Mouse (Mus musculus) erythroid progenitor cell, adult 5-6 weeks (primary cell): ENCODE measurements around the gene Nr3c2. TPM values are rescaled to one million over a fixed set of nuclear protein-coding genes. Genes with fewer than 3 reads are reported as not detected.

ENCODE experiments used
- ATAC-seq: replicated peaks from 2 replicates; pipeline ENCODE4 v1.8.0; 2016; ENCODE audit warnings: moderate number of reproducible peaks, mild to moderate bottlenecking, moderate TSS enrichment, inconsistent platforms; ENCODE audit not compliant: poor library complexity, low FRiP score, severe bottlenecking
- total RNA-seq, 2 experiments: library from RNA; stranded (forward) in 1 of 2; stranded (reverse) in 1 of 2; fragments of 150-400 nt in 1 of 2; fragments of 186-747, 209-891 nt in 1 of 2; gene quantifications; 2 replicates each; pipeline versions ENCODE4 v1.2.3 to v1.2.4; 2015 to 2017; ENCODE audit warnings: low replicate concordance in 2 of 2

The Nr3c2 gene
- total RNA-seq, 2 experiments from 2014 or later, result not detected

- ATAC-seq, result no peak
Measured at GRCm38 (mm10) chr8:77145285-77145684, 246.0 kb downstream of the Nr3c2 start.

- ATAC-seq, result no peak
Measured at GRCm38 (mm10) chr8:77154496-77154895, 255.3 kb downstream of the Nr3c2 start.

DNA sequence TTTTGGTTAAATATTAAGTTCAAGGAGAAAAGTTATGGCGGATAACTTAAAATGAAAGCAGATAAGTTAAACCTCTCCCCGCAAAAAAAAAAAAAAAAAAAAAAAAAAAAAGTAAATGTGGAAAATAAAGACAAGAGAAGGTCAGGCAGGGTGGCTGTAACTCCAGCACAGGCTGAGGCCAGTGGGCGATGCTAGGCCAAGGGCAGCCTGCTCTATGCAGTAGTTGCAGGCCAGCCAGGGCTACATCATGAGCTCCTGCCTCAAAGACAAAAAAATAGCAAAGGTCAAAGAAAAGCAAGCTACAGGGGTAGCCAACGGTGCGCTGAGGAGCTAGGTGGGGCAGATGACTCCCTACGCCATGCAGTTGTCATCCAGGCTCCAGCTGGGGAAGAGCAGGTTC lies 270.1 kb downstream of the Nr3c2 start:
- no peak for ATAC-seq

DNA sequence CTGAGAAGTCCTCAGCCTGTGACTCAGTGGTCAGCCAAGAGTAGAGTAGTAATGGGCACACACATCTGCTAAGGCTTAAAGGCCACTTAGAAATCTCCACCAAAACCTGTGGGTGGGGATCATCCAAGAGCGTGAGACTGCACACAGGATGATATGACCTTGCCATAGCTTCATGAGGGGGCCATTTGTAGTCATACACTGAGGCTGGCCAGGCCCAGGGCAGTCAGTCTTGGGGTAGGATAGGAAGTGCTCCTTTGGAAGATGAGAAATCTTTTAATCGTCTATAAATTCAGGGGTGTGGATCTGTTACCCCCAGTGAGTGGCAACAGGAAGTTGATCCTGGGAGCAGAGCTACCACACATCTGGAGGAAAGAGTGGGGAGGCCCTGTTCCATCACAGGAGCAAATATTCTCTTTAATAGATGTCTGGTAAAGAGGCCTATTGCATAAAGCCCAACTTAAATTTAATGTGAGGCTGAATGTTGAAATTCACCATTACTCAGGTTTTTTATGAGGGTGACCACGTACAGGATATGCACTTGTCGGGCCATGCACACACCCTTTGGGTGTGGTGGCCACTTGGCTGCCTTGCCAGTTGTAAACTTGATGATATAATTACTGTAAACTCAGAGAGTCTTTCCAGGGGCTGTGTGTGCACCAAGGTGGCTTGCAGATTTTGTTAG lies 270.7 kb downstream of the Nr3c2 start:
- no peak for ATAC-seq

GRCm38 (mm10) chr8:77170439-77170759 lies 271.2 kb downstream of the Nr3c2 start:
- ATAC-seq, result no peak

DNA sequence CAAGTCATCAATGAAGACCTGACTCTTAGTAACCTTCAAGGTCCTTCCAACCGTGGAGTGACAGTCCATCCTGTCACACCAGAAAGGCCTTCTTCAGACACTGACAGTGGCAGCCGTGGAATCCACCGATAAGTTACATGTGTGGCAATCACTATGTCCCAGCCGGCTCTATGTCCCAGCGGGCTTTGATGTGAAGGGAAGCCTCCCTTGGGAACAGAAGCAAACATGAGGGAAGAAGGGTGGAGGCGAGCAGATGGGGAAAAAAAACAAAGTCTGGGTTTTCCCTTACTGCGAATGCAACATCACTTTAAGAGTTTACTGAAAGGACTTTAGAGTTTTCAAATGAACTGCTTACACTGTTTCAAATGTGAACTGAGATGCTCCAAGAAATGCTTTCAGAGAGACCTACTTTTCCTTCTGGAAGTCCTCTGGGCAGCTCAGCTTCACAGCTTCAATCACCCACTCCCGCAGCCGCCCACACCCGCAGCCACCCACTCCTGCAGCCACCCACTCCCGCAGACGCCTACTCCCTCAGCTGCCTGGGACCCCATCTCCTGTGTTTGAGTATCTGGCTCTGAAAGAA lies 273.9 kb downstream of the Nr3c2 start:
- no peak for ATAC-seq

DNA sequence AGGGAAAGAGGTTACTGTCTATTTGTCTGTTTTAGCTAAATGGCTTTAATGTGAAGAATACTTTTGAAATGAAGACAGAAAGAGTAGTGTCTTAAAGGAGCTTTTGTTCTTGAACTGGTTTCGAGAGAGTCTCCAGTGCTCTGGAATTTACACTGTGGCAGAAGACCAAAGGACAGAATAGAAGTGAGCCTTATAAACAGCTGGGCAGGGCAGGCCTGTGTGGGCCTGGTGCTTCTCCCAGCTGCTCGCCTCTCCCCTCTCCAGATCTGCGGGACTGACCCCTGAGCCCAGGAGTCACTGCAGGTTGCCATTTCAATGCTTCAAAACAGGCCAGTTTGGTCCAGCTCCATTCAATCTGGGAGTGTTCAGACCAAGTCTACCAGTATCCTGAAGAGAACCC lies 274.5 kb downstream of the Nr3c2 start:
- ATAC-seq, result no peak

- ATAC-seq, result no peak
Measured at GRCm38 (mm10) chr8:77175471-77175870, 276.2 kb downstream of the Nr3c2 start.

DNA sequence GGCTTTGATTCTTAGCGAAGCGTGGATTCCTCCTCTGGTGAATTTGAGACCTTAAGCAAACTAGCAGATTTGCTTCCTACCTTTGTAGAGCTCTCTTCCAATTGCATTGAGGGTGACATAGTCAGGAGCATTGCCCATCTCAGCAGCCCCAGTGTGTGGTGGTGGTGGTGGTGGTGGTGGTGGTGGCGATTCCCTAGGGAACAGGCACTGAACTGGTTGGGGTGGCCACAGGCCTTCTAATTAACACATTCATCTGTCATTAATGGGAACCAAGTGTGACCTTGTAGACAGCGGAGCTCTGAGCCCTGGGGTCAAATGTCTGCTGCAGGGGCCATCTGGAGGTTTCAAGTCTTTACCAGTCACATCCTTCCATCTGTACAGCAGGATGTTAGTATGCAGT lies 277.1 kb downstream of the Nr3c2 start:
- no peak for ATAC-seq

DNA sequence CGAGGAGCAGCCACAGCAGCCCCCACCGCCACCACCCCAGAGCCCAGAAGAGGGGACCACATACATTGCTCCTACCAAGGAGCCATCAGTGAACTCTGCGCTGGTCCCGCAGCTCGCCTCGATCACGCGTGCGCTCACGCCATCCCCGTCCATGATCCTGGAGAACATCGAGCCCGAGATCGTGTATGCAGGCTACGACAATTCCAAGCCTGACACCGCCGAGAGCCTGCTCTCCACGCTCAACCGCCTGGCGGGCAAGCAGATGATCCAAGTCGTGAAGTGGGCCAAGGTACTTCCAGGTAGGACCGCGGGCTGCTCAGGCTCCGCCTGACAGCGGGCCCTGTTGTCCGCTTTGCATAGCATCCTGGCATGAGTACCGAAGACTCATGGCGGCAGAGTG lies 286.6 kb downstream of the Nr3c2 start:
- no peak for ATAC-seq

- ATAC-seq, result no peak
Measured at GRCm38 (mm10) chr8:77186914-77187536, 287.8 kb downstream of the Nr3c2 start.

DNA sequence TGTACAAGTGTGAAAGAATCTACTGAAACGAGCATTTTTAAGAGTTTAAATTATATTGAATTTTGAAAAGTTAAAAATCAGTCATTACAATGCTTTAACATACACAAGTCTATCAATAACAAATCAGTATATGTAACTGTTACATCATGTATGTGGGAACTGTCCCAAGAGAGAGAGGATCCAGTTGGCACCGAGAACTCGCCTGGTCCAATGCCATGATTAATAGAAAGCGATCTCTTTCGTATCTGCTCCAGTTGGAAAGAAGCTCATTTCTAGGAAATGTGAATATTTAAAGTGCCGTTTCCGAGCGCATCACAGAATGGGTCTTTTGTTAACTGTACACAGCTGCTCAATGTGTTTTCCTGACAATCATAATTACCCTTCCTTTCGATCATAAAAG lies 288.5 kb downstream of the Nr3c2 start:
- no peak for ATAC-seq

DNA sequence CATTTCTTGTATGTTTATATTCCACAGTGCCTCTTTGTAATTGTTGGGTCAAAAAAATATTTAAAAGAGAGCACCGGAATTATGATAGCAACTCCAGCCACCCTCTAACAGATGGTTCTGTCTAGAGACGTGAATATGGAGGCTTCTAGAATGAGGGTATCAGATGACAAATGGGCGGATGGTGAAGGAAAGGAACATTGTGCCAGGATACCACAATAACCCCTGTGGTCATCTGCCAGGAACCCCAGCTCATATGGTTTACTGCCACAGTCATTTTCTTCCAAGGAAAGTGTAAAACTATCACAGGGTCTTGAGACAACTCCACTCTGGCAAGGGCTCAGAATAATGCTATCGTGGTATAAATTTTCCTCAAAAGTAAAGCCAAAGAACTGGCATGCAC lies 289.1 kb downstream of the Nr3c2 start:
- ATAC-seq, result no peak

DNA sequence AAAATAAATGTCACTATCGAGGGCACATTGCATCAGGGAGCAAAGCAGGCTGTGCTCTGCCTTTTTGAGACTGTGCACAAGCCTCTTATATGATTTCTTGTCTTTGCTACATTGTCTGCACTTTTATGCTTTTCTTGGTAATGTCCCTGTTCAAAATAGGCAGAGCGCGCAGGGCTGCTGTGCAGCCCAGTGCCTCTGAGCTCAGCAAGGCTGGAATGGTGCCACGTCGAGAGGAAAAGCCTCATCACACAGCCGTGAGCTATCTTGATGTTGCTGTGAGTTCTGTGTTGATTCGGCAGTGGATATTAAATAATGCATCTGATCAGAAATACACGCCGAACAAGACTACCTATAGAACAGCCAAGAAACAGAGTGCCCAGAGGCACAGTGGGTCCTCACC lies 290.1 kb downstream of the Nr3c2 start:
- ATAC-seq, result no peak

DNA sequence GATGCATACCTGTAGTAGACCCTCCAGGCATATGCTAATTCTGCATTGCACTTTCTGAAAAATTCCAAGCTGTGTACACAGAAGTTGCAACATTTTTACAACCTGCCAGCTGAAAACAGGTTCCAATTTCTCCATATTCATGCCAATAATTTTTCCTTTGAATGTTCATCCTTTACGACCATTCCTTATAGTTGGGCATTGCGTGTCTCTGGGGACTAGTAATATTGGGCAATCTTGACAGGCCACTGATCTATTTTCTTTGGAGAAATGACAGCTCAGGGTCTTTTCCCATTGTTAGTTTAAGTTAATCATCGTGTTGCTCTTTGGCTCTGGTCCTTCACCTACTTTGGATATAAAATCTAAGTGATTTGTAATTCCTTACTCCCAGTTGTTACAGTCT lies 291.2 kb downstream of the Nr3c2 start:
- ATAC-seq, result no peak

DNA sequence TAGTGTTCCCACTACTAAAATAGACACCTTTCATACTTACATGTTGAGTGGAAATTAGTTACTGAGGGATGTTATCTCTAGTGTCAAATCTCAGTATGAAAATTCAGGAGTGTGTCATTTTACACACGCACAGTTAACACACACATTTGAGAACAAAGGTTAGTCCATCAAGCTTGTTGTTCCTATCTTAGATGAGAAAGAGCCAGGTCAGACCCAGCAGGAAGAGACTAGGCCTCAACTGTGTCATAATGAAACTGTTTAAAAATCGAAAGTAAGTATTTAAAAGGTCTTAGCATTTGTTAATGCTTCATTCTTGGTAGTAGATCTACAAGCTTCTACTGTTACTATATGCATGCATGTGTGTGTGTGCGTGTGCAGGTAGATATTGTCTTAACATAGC lies 310.1 kb downstream of the Nr3c2 start:
- ATAC-seq, result no peak

- no peak for ATAC-seq
Measured at GRCm38 (mm10) chr8:77213893-77214464, 314.7 kb downstream of the Nr3c2 start.

GRCm38 (mm10) chr8:77214665-77215064 lies 315.4 kb downstream of the Nr3c2 start:
- ATAC-seq, result no peak

DNA sequence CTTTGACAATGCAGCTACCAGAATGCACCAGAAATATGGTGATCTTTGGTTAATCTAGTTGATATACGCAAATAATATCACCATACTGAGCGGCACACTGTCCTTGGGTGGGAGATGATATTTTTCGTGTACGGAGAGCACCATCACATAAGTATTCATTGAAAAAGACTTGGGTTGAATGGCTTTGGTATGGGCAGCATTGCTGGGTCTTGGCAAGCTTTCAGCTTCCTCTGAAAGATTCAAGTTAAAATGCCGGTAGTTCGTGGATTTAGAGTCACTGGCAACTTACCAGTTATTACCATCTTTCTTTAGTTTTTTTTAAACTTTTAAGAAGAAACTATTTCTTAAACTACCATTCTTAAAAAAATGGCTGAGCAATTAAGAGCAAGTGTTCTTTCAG lies 315.9 kb downstream of the Nr3c2 start:
- ATAC-seq, result no peak

DNA sequence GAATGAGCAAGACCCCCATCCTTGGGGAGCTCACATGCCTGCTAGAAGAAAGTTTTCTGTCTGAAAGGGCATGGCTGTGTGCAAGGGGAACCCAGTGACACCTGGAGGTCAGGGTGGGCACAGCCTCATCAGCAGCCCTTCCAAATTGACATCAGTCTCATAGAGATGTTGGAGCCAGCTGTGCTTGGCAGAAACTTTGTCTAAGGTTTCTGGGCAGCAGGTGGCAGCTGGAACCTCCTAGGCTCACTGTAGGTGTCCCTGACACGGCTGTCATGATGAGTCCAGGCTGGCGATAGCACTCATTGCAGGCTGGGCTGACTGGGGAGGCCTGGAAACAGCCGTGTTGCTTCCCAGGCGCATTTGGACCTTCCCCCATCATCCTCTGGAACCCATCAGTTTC lies 323.9 kb downstream of the Nr3c2 start:
- no peak for ATAC-seq

DNA sequence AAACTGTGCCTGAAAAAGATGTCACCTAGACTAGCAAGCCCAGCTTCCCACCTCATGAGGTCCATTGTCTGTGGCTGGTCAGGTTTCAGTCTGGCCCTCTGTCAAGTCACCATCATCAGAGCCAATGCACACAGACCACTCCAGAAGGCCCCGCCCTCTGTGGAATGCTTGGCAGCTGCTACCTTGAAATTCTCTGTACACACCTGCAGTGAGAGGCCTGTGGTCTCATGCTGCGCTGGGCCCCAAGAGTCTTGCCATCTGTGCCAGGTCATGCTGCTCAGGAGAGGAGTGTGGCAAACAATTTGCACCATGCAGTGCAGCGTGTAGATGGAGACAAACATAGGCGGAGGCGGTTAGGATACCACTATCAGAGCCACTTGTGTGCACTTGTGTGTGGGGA lies 328.5 kb downstream of the Nr3c2 start:
- ATAC-seq, result no peak
